Mouse (Mus musculus) layer of hippocampus, postnatal 36 days (tissue): ENCODE results near the gene Pim1. TPM values are rescaled to one million over a fixed set of nuclear protein-coding genes. Genes with fewer than 3 reads are reported as not detected.
"Not testable (repeated sequence)": the region's sequence is repeated elsewhere in the genome, so short reads cannot be mapped to it uniquely, and the experiment has no call there.

ENCODE experiments used
- DNase-seq, 2 experiments: peaks; one replicate each; pipeline ENCODE4 v3.0.0; 2022
- total RNA-seq, 2 experiments: library from RNA; stranded (reverse); gene quantifications; 2 replicates each; pipeline ENCODE4 v1.2.3; 2021

The Pim1 gene
- 1 to 10 TPM; 3.7 to 5.9 TPM for total RNA-seq

GRCm38 (mm10) chr17:29490713-29491581 is at the start of gene Pim1:
Pim1 (plus strand) TSS chr17:29490753.
- no peak for DNase-seq

- DNase-seq = no peak
These were observed 49.0 kb upstream of the Pim1 start for GRCm38 (mm10) chr17:29441562-29441961.

- DNase-seq = no peak
These were observed 48.4 kb upstream of the Pim1 start for GRCm38 (mm10) chr17:29442131-29442557.

GRCm38 (mm10) chr17:29443724-29444123 is 46.8 kb upstream of the Pim1 start:
- no peak for DNase-seq

GRCm38 (mm10) chr17:29445072-29445471 is 45.5 kb upstream of the Pim1 start:
- no peak for DNase-seq

- no peak for DNase-seq
These were observed 43.2 kb upstream of the Pim1 start for GRCm38 (mm10) chr17:29447323-29447722.

- DNase-seq = no peak
These were observed 42.5 kb upstream of the Pim1 start for GRCm38 (mm10) chr17:29448055-29448454.

- no peak for DNase-seq
These were observed 42.0 kb upstream of the Pim1 start for GRCm38 (mm10) chr17:29448561-29448960.

GRCm38 (mm10) chr17:29450899-29451840 is 39.4 kb upstream of the Pim1 start:
- no peak for DNase-seq

- DNase-seq = no peak
These were observed 38.7 kb upstream of the Pim1 start for GRCm38 (mm10) chr17:29451841-29452210.

GRCm38 (mm10) chr17:29454119-29454518 is 36.4 kb upstream of the Pim1 start:
- not testable (repeated sequence) for DNase-seq

GRCm38 (mm10) chr17:29455411-29456120 is 35.0 kb upstream of the Pim1 start:
- no peak for DNase-seq

- no peak for DNase-seq
These were observed 34.1 kb upstream of the Pim1 start for GRCm38 (mm10) chr17:29456476-29456875.

- no peak for DNase-seq
These were observed 33.6 kb upstream of the Pim1 start for GRCm38 (mm10) chr17:29456926-29457325.

- no peak for DNase-seq
These were observed 32.6 kb upstream of the Pim1 start for GRCm38 (mm10) chr17:29457795-29458560.

GRCm38 (mm10) chr17:29459321-29460118 is 31.0 kb upstream of the Pim1 start:
- DNase-seq = no peak

GRCm38 (mm10) chr17:29460119-29460505 is 30.4 kb upstream of the Pim1 start:
- DNase-seq = no peak

- no peak for DNase-seq
These were observed 26.9 kb upstream of the Pim1 start for GRCm38 (mm10) chr17:29463627-29464026.

GRCm38 (mm10) chr17:29464068-29464467 is 26.5 kb upstream of the Pim1 start:
- DNase-seq = no peak

- no peak for DNase-seq
These were observed 25.9 kb upstream of the Pim1 start for GRCm38 (mm10) chr17:29464519-29465140.
